Mouse (Mus musculus): ENCODE measurements at regions not wholly inside any gene's neighbourhood (a gene's known extent, or its start where the extent isn't known, plus 50 kb on each side); places are given as distances from the start of the nearest gene placed in this dataset.
A peak's percentile ranks its signal among the peaks of the same experiment; 100 is the strongest.

GRCm38 (mm10) chr13:32649982-32650381, 133.8 kb downstream of the Mylk4 start:
- Histone ChIP-seq H3K9me3 (replicated peaks) (no peaks in the 10 kb centered on the region), H3K4me3 (no peak overlapping the region), H3K4me2 (replicated peaks) (no peak overlapping the region), H3K36me3 (no peaks in the 10 kb centered on the region), H3K9ac (no peak overlapping the region), H3K27ac (no peak overlapping the region), H3K4me1 (no peaks in the 10 kb centered on the region), H3K27me3 (no peaks in the 10 kb centered on the region)
- ATAC-seq (ENCODE audit: low FRiP score), result no peak
- WGBS, result 64% methylated on average over 9 of the region's 9 CpGs

- Histone ChIP-seq H3K9me3 (replicated peaks) (no peaks in the 10 kb centered on the region), H3K4me1 (no peaks in the 10 kb centered on the region), H3K9ac (no peak overlapping the region), H3K36me3 (no peaks in the 10 kb centered on the region), H3K4me3 (no peak overlapping the region), H3K27ac (no peak overlapping the region), H3K4me2 (replicated peaks) (no peak overlapping the region), H3K27me3 (no peaks in the 10 kb centered on the region)
- no peak for ATAC-seq (ENCODE audit: low FRiP score)
- WGBS, result 44% methylated on average over 5 of the region's 5 CpGs
These were observed 140.6 kb downstream of the Mylk4 start for GRCm38 (mm10) chr13:32643030-32643750.

GRCm38 (mm10) chr13:32640941-32641340, 142.8 kb downstream of the Mylk4 start:
- Histone ChIP-seq H3K27ac (no peak overlapping the region), H3K4me2 (replicated peaks) (no peak overlapping the region), H3K9me3 (replicated peaks) (no peaks in the 10 kb centered on the region), H3K36me3 (no peaks in the 10 kb centered on the region), H3K9ac (no peak overlapping the region), H3K4me1 (no peaks in the 10 kb centered on the region), H3K4me3 (no peak overlapping the region), H3K27me3 (no peaks in the 10 kb centered on the region)
- no peak for ATAC-seq (ENCODE audit: low FRiP score)
- WGBS, result 83% methylated on average over 2 of the region's 2 CpGs

GRCm38 (mm10) chr13:32630122-32630732, 153.5 kb downstream of the Mylk4 start:
- Histone ChIP-seq H3K4me1 (no peaks in the 10 kb centered on the region), H3K27ac (no peak overlapping the region), H3K4me3 (no peak overlapping the region), H3K9me3 (replicated peaks) (no peaks in the 10 kb centered on the region), H3K4me2 (replicated peaks) (no peak overlapping the region), H3K27me3 (no peaks in the 10 kb centered on the region), H3K9ac (no peak overlapping the region), H3K36me3 (no peaks in the 10 kb centered on the region)
- no peak for ATAC-seq (ENCODE audit: low FRiP score)

GRCm38 (mm10) chr13:32613916-32614315, 169.8 kb downstream of the Mylk4 start:
- 50% methylated on average over 6 of the region's 6 CpGs for WGBS
- Histone ChIP-seq H3K36me3 (no peaks in the 10 kb centered on the region), H3K4me3 (no peak overlapping the region), H3K4me1 (peaks cover 9% of the 10 kb centered on the region; the same call in 1 of the 2 replicates), H3K9me3 (replicated peaks) (no peaks in the 10 kb centered on the region), H3K4me2 (replicated peaks) (no peak overlapping the region), H3K27ac (no peak overlapping the region), H3K27me3 (no peaks in the 10 kb centered on the region), H3K9ac (no peak overlapping the region)
- no peak for ATAC-seq (ENCODE audit: low FRiP score)

- no peak overlapping the region for H3K9ac ChIP-seq
- H3K36me3 ChIP-seq, result no peaks in the 10 kb centered on the region
- H3K4me3 ChIP-seq, result no peak overlapping the region
- no peak overlapping the region for H3K27ac ChIP-seq
- no peak for ATAC-seq (ENCODE audit: low FRiP score)
- H3K4me2 ChIP-seq (replicated peaks), result no peak overlapping the region
- peaks cover 9% of the 10 kb centered on the region; the same call in 1 of the 2 replicates for H3K4me1 ChIP-seq
- 60% methylated on average over 13 of the region's 13 CpGs for WGBS
- no peaks in the 10 kb centered on the region for H3K27me3 ChIP-seq
- no peaks in the 10 kb centered on the region for H3K9me3 ChIP-seq (replicated peaks)
These were observed 172.0 kb downstream of the Mylk4 start for GRCm38 (mm10) chr13:32611551-32612295.

- Histone ChIP-seq H3K27me3 (no peaks in the 10 kb centered on the region), H3K4me2 (replicated peaks) (no peak overlapping the region), H3K36me3 (no peaks in the 10 kb centered on the region), H3K9me3 (replicated peaks) (no peaks in the 10 kb centered on the region), H3K9ac (no peak overlapping the region), H3K27ac (0 out of 2 replicates have a peak overlapping the region, but pooled peaks have one; percentile 1), H3K4me3 (no peak overlapping the region), H3K4me1 (peaks cover 9% of the 10 kb centered on the region; the same call in 1 of the 2 replicates)
- no peak for ATAC-seq (ENCODE audit: low FRiP score)
- WGBS, result 73% methylated on average over 5 of the region's 5 CpGs
These were observed 172.8 kb downstream of the Mylk4 start for GRCm38 (mm10) chr13:32610970-32611369.

GRCm38 (mm10) chr13:32608413-32608812, 175.3 kb downstream of the Mylk4 start:
- Histone ChIP-seq H3K36me3 (no peaks in the 10 kb centered on the region), H3K27ac (no peak overlapping the region), H3K9ac (no peak overlapping the region), H3K4me2 (replicated peaks) (no peak overlapping the region), H3K4me3 (no peak overlapping the region), H3K9me3 (replicated peaks) (no peaks in the 10 kb centered on the region), H3K4me1 (0 out of 2 replicates have a peak, but pooled peaks cover 9% of the 10 kb centered on the region), H3K27me3 (no peaks in the 10 kb centered on the region)
- ATAC-seq (ENCODE audit: low FRiP score), result no peak
- WGBS, result 79% methylated on average over 3 of the region's 3 CpGs

GRCm38 (mm10) chr13:32603925-32604590, 179.7 kb downstream of the Mylk4 start:
- Histone ChIP-seq H3K27me3 (no peaks in the 10 kb centered on the region), H3K9me3 (replicated peaks) (no peaks in the 10 kb centered on the region), H3K4me1 (no peaks in the 10 kb centered on the region), H3K4me3 (no peak overlapping the region), H3K36me3 (no peaks in the 10 kb centered on the region), H3K4me2 (replicated peaks) (no peak overlapping the region), H3K9ac (no peak overlapping the region), H3K27ac (no peak overlapping the region)
- 84% methylated on average over 8 of the region's 8 CpGs for WGBS
- ATAC-seq (ENCODE audit: low FRiP score), result no peak

- Histone ChIP-seq H3K27ac (no peak overlapping the region), H3K9me3 (replicated peaks) (no peaks in the 10 kb centered on the region), H3K4me1 (no peaks in the 10 kb centered on the region), H3K4me3 (no peak overlapping the region), H3K36me3 (no peaks in the 10 kb centered on the region), H3K4me2 (replicated peaks) (no peak overlapping the region), H3K9ac (no peak overlapping the region), H3K27me3 (no peaks in the 10 kb centered on the region)
- ATAC-seq (ENCODE audit: low FRiP score), result no peak
- 82% methylated on average over 5 of the region's 5 CpGs for WGBS
These were observed 182.4 kb downstream of the Mylk4 start for GRCm38 (mm10) chr13:32601315-32601714.

GRCm38 (mm10) chr13:32593611-32594010, 190.1 kb downstream of the Mylk4 start:
- no peaks in the 10 kb centered on the region for H3K4me1 ChIP-seq
- no peaks in the 10 kb centered on the region for H3K9me3 ChIP-seq (replicated peaks)
- H3K36me3 ChIP-seq, result no peaks in the 10 kb centered on the region
- 94% methylated on average over 7 of the region's 7 CpGs for WGBS
- no peak overlapping the region for H3K27ac ChIP-seq
- no peak for ATAC-seq (ENCODE audit: low FRiP score)
- H3K4me2 ChIP-seq (replicated peaks), result no peak overlapping the region
- H3K9ac ChIP-seq, result no peak overlapping the region
- no peaks in the 10 kb centered on the region for H3K27me3 ChIP-seq
- H3K4me3 ChIP-seq, result no peak overlapping the region

- H3K4me1 ChIP-seq, result no peaks in the 10 kb centered on the region
- no peak overlapping the region for H3K4me3 ChIP-seq
- no peaks in the 10 kb centered on the region for H3K9me3 ChIP-seq (replicated peaks)
- WGBS, result 89% methylated on average over 5 of the region's 5 CpGs
- no peak for ATAC-seq (ENCODE audit: low FRiP score)
- H3K27ac ChIP-seq, result no peak overlapping the region
- no peak overlapping the region for H3K4me2 ChIP-seq (replicated peaks)
- H3K36me3 ChIP-seq, result no peaks in the 10 kb centered on the region
- no peaks in the 10 kb centered on the region for H3K27me3 ChIP-seq
- H3K9ac ChIP-seq, result no peak overlapping the region
These were observed 190.6 kb downstream of the Mylk4 start for GRCm38 (mm10) chr13:32593131-32593530.

Measured in hindbrain, embryonic 12.5 days (tissue).